Mouse (Mus musculus) intestine, postnatal 0 days (tissue): ENCODE data around the gene Hck. TPM values are rescaled to one million over a fixed set of nuclear protein-coding genes. Genes with fewer than 3 reads are reported as not detected.

ENCODE experiments used
- ATAC-seq: fragments of 200-750 bp; cut with Nextera tagmentation; 2 replicates; pipeline ENCODE4 v1.8.0; 2017; ENCODE audit warnings: mild to moderate bottlenecking, moderate TSS enrichment, moderate library complexity
- H3K27ac ChIP-seq: fragments of 300-500 bp; sonication (generic); 2 replicates; pipeline ENCODE4 v1.5.1; 2014; ENCODE audit warnings: mild to moderate bottlenecking, low read depth, low read length, moderate library complexity
- H3K27me3 ChIP-seq: fragments of 300-500 bp; sonication (generic); replicated peaks from 2 replicates; pipeline ENCODE4 v1.6.1; 2014; ENCODE audit warnings: low read length, mixed read lengths; ENCODE audit not compliant: control insufficient read depth, insufficient read depth
- H3K36me3 ChIP-seq: fragments of 300-500 bp; sonication (generic); 2 replicates; pipeline ENCODE4 v1.6.1; 2014; ENCODE audit warnings: mild to moderate bottlenecking, moderate library complexity; ENCODE audit not compliant: control insufficient read depth, insufficient read depth
- H3K4me1 ChIP-seq: fragments of 300-500 bp; sonication (generic); replicated peaks from 2 replicates; pipeline ENCODE4 v1.6.1; 2014; ENCODE audit warnings: antibody characterized with exemption, low read length, mixed read lengths; ENCODE audit not compliant: control insufficient read depth, insufficient read depth
- H3K4me2 ChIP-seq: fragments of 300-500 bp; sonication (generic); replicated peaks from 2 replicates; pipeline ENCODE4 v1.6.1; 2014; ENCODE audit warnings: low read depth, mild to moderate bottlenecking, moderate library complexity
- H3K4me3 ChIP-seq: fragments of 300-500 bp; sonication (generic); 2 replicates; pipeline ENCODE4 v1.5.1; 2014; ENCODE audit warnings: low read depth, low read length
- H3K9ac ChIP-seq: fragments of 300-500 bp; sonication (generic); 2 replicates; pipeline ENCODE4 v1.6.1; 2014; ENCODE audit warnings: mild to moderate bottlenecking, low read depth, low read length
- H3K9me3 ChIP-seq: fragments of 300-500 bp; sonication (generic); 2 replicates; pipeline ENCODE4 v1.6.1; 2016; ENCODE audit warnings: mixed run types; ENCODE audit not compliant: control insufficient read depth
- CTCF ChIP-seq: sonication (generic); IDR thresholded peaks from 2 replicates; pipeline ENCODE4 v1.5.1; 2016; ENCODE audit warnings: low read depth, mild to moderate bottlenecking, control low read depth, antibody characterized with exemption, moderate library complexity
- WGBS: fragments of 180-500 bp; shearing (Covaris S2); extraction: QIAGEN DNeasy Blood & Tissue Kit; methylation state at CpG from one replicate; pipeline ENCODE4 v1.1.7; 2014; 5-methylcytosine and 5-hydroxymethylcytosine counted together
- polyA plus RNA-seq: library from polyadenylated mRNA; unstranded; fragments of >200 nt; fragmentation: Nextera tagmentation; extraction: Ambion mirVana; gene quantifications from 2 replicates; pipeline ENCODE4 v1.2.1, GENCODE M21; 2015

Gene Hck
- polyA plus RNA-seq, 1 experiment from 2014 or later: 3.4 TPM

- Histone ChIP-seq H3K9me3 (no peaks in the 10 kb centered on the region), H3K4me2 (no peak overlapping the region), H3K4me1 (no peaks in the 10 kb centered on the region), H3K4me3 (no peak overlapping the region), H3K36me3 (no peaks in the 10 kb centered on the region), H3K27me3 (no peaks in the 10 kb centered on the region), H3K9ac (no peak overlapping the region), H3K27ac (no peak overlapping the region)
- no peak for TF ChIP-seq CTCF
- no peak for ATAC-seq
- 72% methylated on average over 7 of the region's 7 CpGs for WGBS
Measured at GRCm38 (mm10) chr2:153151026-153151425, 42.8 kb downstream of the Hck start.

- 79% methylated on average over 8 of the region's 8 CpGs for whole genome bisulfite sequencing
- no peak for ATAC-seq
Measured at GRCm38 (mm10) chr2:153151926-153152665, 43.8 kb downstream of the Hck start.

GRCm38 (mm10) chr2:153153033-153153450, 44.8 kb downstream of the Hck start:
- peak; percentile 91 for ATAC-seq
- TF ChIP-seq CTCF: no peak
- no peak overlapping the region for H3K4me2 ChIP-seq
- no peak overlapping the region for H3K4me3 ChIP-seq
- H3K27me3 ChIP-seq: no peaks in the 10 kb centered on the region
- H3K9ac ChIP-seq: no peak overlapping the region
- WGBS: 22% methylated on average over 4 of the region's 4 CpGs
- H3K36me3 ChIP-seq: no peaks in the 10 kb centered on the region
- H3K27ac ChIP-seq: peak overlapping the region; percentile 62
- H3K4me1 ChIP-seq: no peaks in the 10 kb centered on the region
- H3K9me3 ChIP-seq: no peaks in the 10 kb centered on the region

More at GRCm38 (mm10) chr2:153151926-153152665, 43.8 kb downstream of the Hck start:
- no peak for TF ChIP-seq CTCF
- Histone ChIP-seq H3K9me3 (no peaks in the 10 kb centered on the region), H3K4me2 (no peak overlapping the region), H3K4me3 (no peak overlapping the region), H3K36me3 (no peaks in the 10 kb centered on the region), H3K4me1 (no peaks in the 10 kb centered on the region), H3K27ac (0 out of 2 replicates have a peak overlapping the region, but pooled peaks have one; percentile 62), H3K9ac (no peak overlapping the region), H3K27me3 (no peaks in the 10 kb centered on the region)

GRCm38 (mm10) chr2:153157270-153157669, 49.0 kb downstream of the Hck start:
- no peaks in the 10 kb centered on the region for H3K27me3 ChIP-seq
- no peaks in the 10 kb centered on the region for H3K36me3 ChIP-seq
- H3K4me3 ChIP-seq: no peak overlapping the region
- peaks cover 4% of the 10 kb centered on the region; the same call in 1 of the 2 replicates for H3K4me1 ChIP-seq
- H3K4me2 ChIP-seq: no peak overlapping the region
- WGBS: 70% methylated on average over 1 of the region's 3 CpGs
- no peaks in the 10 kb centered on the region for H3K9me3 ChIP-seq
- no peak overlapping the region for H3K9ac ChIP-seq
- no peak overlapping the region for H3K27ac ChIP-seq
- ATAC-seq: no peak
- TF ChIP-seq CTCF: peak; percentile 58

GRCm38 (mm10) chr2:153160133-153160532, 51.9 kb downstream of the Hck start:
- H3K9ac ChIP-seq: no peak overlapping the region
- no peaks in the 10 kb centered on the region for H3K27me3 ChIP-seq
- H3K4me3 ChIP-seq: no peak overlapping the region
- TF ChIP-seq CTCF: no peak
- ATAC-seq: no peak
- peaks cover 4% of the 10 kb centered on the region; the same call in 1 of the 2 replicates for H3K4me1 ChIP-seq
- peaks cover 2% of the 10 kb centered on the region; the same call in 1 of the 2 replicates for H3K36me3 ChIP-seq
- H3K27ac ChIP-seq: no peak overlapping the region
- no peaks in the 10 kb centered on the region for H3K9me3 ChIP-seq
- WGBS: 85% methylated on average over 5 of the region's 5 CpGs
- no peak overlapping the region for H3K4me2 ChIP-seq

GRCm38 (mm10) chr2:153160844-153161683, 52.8 kb downstream of the Hck start, which contains the start of gene Tm9sf4:
Gene Tm9sf4, plus strand, starts transcription at chr2:153161303.
- Histone ChIP-seq H3K9me3 (no peaks in the 10 kb centered on the region), H3K36me3 (peaks cover 6% of the 10 kb centered on the region; the same call in 1 of the 2 replicates), H3K9ac (peak within 1 kb of the TSS; percentile 66), H3K27me3 (no peaks in the 10 kb centered on the region), H3K4me3 (peak within 1 kb of the TSS; percentile 79), H3K4me2 (peak within 1 kb of the TSS; percentile 94), H3K4me1 (peaks cover 4% of the 10 kb centered on the region; the same call in 1 of the 2 replicates), H3K27ac (peak within 1 kb of the TSS; percentile 79)
- peak; percentile 89 for ATAC-seq
- 9% methylated on average over 34 of the region's 34 CpGs for WGBS
- TF ChIP-seq CTCF: no peak
